Mouse (Mus musculus) spleen, postnatal 4 days (tissue): ENCODE results near the gene Bola1.

ENCODE experiments used
- DNase-seq, 2 experiments: peaks; one replicate each; pipeline ENCODE4 v3.0.0; 2022; ENCODE audit warnings: low spot score in 2 of 2

The Bola1 gene

DNA sequence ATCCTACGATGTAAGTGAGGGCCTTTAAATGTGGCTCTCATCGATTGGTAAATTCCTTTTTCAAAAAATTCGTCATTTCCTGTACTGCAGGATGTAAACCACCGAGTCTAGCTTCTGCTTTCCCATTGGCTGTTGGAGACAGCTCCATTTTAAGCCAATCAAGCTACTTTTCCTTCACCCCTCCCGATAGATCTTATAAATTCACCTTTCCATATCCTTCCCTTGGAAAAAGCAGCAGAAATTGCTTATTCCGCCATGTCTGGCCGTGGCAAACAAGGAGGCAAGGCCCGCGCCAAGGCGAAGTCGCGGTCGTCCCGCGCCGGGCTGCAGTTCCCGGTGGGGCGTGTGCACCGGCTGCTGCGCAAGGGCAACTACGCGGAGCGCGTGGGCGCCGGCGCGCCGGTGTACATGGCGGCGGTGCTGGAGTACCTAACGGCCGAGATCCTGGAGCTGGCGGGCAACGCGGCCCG is at the start of gene Bola1, which contains the start of gene Hist2h2ab:
Bola1 (minus strand) TSS at position 49 of the 470 bp plus-strand sequence.
Hist2h2ab (plus strand) TSS at position 205 of the 470 bp plus-strand sequence.
- peak; percentile 79 to 89 for DNase-seq

DNA sequence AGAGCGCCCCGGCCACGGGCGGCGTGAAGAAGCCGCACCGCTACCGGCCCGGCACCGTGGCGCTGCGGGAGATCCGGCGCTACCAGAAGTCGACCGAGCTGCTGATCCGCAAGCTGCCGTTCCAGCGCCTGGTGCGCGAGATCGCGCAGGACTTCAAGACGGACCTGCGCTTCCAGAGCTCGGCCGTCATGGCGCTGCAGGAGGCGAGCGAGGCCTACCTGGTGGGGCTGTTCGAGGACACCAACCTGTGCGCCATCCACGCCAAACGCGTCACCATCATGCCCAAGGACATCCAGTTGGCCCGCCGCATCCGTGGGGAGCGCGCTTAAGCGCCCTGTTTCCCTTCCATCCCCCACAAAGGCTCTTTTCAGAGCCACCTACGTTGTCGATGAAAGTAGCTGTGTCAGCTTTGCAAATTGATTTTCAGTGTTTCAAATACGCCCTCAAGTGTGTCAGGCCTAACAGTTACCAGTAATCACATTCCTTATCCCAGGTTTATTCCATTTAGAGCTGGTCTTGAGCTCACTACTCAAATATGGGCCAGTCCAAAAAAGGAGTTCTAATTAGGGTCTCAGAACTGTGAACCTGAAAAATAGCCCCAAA is 49.4 kb upstream of the Bola1 start:
- peak; percentile 48 to 81 for DNase-seq

DNA sequence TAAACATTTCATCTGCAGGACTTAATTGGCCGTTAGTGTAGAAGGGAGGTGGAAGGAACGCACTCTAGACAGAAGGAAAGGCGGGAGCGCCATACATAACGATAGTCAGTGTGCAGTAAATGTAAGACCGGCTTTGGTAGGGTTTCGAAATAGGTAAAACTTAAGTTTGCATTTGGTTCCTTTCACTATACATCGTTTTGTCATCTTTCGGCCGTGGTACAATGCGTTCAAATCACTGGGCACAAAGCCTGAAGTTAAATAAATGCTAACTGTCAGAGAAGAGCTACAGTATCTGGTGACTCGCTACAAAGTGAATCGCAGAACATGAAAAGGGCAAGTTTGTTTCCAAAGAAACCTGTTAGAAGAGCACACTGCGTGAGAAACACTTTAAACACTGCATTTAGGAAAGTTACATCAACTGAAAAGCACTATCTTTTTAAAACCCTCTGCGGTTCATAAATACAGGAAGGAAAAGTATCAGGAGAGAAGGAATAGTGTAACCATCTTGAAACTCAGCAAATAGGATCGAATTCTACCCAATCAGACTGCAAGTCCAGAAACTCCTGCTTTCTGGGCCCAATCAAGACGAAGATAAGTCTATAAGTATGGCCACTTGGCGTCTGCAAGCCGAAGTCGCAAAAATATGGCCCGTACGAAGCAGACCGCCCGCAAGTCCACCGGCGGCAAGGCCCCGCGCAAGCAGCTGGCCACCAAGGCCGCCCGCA is 48.7 kb upstream of the Bola1 start, which contains the start of gene Hist2h3b:
Hist2h3b (plus strand) TSS at position 604 of the 725 bp plus-strand sequence.
- peak; percentile 89 to 96 for DNase-seq

DNA sequence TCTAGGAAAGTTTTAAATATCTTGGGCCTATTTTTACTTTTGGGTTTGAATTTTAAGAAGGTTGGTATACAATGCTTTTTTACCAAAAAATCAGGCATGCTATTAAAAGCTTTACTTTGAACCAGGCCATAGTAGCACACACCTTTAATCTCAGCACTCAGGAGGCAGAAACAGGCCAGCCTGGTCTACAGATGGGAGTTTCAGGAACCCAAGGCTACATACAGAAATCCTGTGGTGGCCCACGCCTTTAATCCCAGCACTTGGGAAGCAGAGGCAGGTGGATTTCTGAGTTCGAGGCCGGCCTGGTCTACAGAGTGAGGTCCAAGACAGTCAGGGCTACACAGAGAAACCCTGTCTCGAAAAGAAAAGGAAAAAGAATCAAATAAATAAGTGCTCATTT is 48.0 kb upstream of the Bola1 start:
- DNase-seq = no peak

DNA sequence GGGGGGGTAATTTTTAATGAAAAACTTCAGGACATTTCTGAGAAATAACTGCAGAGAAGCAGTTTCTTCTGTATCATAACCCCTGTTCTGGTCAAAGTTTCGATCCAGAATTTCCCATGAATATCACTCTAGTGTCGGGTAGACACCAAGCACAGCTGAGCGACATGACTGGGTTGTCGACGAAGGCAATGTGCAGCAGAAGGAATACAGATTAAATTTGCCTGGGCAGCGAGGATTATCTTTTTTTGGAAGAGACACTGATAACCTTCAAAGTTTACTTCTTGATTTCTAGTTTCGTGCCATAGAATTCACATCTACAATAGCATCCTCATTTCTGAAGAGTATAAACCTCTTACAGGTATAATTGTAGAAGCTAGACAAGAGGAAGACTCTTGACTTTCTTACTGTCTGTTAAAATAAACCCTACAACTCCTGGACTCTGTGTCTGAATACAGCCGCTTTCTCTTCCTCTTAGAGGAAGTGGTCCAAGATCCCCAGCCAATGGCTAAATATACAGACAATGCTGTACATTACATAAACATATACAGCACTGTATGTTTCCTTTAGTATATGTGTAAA is 46.7 kb upstream of the Bola1 start:
- DNase-seq = no peak

DNA sequence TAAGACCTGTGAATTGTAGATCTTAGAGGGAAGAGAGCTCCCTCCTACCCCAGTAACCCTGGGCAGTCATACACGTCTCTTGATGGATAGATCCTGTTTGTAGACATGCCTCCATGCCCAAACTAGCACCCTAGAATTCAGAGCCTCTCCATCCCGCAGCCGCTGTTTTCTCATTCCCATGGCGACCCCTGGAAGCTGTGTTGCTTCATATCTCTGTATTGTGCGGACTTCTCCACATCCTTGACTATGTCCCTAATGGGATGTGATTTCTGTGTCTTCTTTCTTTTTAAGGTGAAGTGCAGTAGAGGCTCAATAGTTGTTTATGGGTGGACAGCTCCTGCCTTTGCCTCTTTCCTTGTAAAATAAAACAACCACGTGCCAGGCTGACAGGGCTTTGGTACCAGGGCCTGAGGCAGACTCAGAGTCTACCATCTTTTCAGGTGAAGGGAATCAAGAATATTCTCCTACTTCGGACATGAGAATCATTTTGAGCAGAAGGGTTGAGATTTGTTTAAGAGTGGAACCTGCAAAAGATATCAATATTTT is 45.0 kb upstream of the Bola1 start:
- peak in 1 of 2 experiments; percentile 67 for DNase-seq

DNA sequence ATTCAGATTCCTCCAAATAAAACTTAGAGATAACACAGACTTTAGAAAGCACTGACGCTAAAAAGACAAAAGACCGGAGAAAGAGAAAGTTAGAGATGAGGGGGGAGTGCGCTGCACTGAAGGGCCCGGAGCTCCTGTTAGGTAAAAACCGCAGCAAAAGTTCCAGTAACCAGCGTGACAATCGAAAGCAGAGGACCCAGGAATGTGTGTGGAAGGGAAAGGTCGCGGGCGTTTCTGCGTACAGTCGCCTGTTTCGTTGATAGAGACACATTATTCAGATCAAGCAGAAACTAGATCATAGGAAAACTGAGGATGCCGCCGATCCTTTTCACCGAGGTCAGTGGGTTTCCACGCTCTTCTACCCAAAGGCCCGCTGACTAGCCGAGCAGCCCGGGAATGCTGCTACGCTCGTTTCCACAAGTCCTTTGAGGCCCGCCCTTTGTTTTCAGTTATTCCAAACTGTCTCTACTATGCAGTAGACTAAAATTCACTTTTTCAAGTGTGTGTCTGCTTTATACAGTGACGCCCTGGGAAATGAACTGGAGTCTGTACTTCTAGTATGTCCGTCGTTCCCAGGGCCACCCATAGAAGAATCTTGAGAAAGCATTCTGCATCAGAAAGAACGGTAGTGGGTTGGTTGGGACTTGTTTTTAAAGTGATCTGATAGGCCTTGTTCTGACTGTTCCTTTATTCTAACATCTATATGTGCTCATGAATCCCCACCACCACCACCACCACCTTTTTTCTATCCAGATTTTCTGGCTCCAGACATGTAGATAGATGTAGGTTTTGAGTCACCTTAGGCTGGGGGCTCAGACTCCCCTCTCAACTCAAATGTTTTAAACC is 44.3 kb upstream of the Bola1 start:
- DNase-seq = peak; percentile 54 to 81

DNA sequence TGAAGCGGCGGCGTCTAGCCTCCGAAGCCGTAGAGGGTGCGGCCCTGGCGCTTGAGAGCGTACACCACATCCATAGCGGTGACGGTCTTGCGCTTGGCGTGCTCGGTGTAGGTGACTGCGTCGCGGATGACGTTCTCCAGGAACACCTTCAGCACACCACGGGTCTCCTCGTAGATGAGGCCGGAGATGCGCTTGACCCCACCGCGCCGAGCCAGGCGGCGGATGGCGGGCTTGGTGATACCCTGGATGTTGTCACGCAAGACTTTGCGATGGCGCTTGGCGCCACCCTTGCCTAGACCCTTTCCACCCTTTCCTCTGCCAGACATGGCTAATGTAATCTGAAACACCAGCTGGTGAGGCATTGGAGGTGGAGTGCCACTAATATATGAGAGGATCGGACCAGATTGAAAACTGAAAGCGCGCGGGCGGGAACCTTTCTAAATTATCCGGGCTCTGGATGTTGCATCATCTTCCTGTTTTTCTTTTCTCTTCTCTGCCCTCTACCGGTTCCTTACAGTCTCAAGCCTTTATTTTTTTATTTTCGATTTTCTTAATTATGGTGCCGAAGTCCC is 43.6 kb upstream of the Bola1 start, which contains the start of gene Hist2h4:
Hist2h4 (minus strand) TSS at position 333 of the 572 bp plus-strand sequence.
- peak; percentile 96 to 98 for DNase-seq

DNA sequence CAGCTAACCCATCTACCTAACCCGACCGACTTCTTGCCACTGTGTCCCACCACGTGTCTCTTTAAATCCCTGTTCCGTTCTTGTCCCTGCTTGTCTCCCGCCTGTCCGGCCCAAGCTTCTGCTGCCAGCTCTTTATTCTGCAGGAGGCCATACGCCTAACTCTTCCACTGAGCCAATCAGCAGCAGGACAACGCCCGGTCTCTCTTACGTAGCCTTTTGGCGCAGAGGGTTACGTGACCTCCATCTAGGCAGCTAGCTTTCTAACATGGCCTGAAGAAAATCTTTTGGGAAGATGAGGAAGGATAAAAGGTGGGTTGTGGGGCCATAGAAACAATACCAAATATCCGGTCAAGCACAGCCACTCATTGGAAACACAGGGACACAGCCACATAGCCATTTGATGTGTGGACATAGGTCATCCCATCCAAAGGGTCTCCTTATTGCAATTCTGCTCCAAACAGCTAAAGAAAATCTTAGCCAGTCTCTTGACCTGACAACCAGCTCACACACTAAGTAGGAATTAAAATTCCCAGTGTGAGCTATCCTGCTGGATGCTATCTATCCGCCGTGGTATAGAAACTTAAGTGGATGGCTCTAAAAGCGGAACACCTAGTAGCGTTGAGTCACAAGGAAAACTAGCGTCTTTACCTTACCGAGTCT is 42.8 kb upstream of the Bola1 start:
- peak; percentile 81 to 87 for DNase-seq

DNA sequence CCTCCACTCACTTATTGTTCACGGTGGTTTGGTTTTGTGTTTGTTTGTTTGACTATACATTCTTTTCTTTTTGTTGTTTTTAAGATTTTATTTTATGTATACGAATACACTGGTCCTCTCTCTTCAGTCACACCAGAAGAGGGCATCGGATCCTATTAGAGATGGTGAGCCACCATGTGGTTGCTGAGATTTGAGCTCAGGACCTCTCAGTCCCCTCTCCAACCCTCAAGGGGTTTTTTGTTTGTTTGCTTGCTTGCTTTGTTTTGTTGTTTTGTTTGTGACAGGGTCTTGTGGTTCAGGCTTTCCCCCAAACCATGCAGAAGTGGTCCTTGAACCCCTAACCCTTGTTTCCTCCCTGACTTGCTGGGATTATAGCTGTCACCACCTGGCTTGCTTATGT is 42.1 kb upstream of the Bola1 start:
- no peak for DNase-seq

DNA sequence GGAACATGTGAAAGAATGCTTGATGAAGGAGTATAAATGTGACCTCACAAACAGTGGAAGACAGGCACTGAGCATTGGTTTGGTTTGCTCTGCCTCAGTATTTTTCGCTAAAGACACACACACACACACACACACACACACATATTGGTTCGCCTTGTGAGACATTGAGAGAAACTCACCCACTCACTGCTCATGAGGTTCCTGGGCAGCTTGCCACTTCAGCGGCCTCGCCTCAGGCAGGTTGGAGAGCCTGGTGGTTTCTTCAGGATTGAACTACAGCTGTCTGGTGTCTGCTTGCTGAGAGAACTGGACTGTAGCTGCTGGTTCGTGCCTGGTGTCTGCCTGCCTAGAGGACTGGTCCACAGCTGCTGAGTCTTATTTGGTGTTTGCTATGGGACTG is 40.7 kb upstream of the Bola1 start:
- no peak for DNase-seq

DNA sequence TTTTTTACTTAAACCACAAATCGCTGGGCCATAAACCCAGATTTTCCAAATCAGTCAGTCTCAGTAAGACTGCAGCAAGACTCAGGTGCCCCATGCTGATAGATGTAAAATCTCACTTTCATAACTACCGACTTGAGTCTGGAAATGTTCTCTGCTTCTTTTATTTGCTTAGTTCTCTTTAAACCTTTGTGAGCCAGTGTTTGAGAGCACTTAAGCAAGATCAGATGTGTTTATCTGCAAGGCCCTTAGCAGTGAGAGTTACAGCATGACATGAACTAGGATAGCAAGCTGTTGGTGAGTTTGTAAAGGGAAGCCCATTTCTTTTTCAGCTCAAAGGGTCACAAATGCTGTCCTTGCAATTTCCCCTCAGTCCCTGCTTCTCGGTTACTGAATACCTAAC is 37.7 kb upstream of the Bola1 start:
- DNase-seq = no peak

DNA sequence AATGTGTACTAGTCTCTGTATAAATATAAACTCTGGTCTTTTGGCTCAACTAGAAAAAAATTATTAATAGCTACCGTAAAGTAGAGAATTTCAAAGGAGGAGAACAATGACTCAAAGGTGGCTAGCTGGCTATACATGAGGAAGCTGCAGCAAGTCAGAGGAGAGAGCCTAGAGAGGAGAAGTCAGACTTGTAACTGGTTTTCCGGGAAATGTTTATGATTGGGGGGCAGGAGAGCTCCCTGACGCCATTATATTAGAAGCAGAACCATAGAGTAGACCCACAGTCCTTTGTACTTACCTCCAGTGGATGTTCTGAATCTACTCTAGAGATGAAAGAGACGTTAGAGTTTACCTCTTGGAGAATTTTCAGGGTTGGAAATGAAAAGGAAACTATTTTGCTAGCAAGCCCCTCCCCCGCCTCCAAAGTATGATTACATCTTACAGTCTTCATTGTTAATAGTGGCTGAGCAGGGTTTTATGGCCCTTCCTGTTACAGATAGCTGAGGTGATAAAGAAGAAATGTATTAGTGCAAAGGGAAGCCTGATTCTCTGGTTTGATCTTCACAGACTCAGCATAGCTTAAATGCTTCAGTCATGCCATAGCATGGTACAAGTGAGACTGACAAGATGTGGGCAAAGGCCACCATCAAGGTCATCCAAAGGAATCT is 36.6 kb upstream of the Bola1 start:
- DNase-seq = no peak

DNA sequence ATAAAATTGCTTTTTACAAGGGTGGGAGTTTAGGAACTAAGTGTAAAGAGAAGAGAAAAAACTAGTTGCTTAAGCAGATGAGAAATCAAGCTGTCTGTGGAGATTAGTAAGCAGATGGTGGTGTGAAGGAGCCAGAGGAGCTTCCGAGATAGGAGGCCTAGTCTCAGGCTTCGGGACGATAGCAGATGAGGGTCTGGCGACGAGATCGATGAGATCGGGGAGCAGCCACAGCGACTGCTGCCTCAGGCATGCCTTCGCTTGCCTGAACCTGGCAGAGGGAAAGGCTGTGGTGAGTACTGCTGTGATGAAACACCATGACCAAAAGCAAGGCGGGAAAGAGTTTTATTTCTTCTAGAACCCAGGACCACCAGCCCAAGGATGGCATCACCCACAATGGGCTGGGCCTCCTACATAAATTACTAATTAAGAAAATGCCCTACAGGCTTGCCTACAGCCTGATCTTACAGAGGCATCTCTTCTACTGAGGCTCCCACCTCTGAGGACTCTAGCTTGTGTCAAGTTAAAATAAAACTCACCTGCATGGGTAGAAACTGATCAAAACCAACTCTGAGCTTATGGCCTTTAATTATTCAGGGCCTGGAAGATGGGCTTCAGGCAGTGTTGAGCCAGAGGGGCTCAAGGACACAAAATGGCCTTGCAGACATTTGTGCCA is 35.3 kb upstream of the Bola1 start:
- DNase-seq = peak in 1 of 2 experiments; percentile 64

DNA sequence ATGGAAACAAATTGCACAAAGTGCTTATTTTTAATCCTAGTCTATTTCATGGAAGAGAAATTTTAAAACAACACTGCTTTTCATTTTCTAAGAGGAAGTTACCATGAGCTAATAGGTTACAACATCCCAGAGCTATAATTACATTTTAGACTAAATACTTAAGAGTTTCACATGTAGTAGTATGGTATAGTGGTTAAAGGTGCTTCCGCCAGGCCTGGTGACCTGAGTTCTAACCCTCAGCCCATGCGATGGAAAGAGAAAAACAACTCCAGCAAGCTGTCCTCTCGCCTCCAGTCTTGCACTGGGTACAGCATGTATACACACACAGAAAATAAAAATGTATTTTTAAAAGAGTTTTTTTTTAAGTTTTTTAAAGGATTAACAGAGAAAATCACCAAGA is 32.3 kb upstream of the Bola1 start:
- no peak for DNase-seq

DNA sequence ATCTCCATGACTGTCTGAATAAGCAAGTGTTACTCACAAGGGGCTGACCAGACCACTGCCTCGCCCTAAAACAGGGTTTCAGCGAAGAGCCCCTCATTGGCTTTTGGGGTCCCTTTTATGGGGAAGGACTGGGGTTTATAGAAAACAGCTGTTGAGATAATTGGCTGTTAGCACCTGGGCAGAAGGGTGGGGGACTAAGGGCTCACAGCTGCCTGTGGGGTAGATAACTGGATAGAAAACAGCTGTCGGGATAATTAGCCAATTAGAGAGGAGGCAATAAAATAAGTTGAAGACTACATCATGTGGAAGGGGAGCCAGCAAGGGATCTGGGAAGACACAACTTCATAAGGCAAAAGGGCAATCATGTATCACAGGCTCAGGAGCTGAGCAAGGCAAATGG is 31.4 kb upstream of the Bola1 start:
- DNase-seq = no peak

DNA sequence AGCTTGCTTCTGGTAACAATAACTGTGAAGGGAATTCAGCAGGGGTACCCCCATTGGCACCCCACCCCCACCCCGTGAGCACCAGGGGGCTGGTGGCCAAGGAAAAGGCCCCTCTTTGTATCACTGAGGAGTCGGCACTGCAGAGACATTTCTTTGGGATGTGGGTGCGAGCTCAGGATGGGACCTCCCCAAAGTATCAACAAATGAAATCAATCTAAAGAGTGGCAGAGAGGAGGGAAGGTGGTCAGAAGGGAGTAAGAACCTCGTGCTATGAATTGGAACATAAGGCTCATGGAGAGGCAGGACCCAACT is 29.5 kb upstream of the Bola1 start:
- DNase-seq = peak in 1 of 2 experiments; percentile 68

DNA sequence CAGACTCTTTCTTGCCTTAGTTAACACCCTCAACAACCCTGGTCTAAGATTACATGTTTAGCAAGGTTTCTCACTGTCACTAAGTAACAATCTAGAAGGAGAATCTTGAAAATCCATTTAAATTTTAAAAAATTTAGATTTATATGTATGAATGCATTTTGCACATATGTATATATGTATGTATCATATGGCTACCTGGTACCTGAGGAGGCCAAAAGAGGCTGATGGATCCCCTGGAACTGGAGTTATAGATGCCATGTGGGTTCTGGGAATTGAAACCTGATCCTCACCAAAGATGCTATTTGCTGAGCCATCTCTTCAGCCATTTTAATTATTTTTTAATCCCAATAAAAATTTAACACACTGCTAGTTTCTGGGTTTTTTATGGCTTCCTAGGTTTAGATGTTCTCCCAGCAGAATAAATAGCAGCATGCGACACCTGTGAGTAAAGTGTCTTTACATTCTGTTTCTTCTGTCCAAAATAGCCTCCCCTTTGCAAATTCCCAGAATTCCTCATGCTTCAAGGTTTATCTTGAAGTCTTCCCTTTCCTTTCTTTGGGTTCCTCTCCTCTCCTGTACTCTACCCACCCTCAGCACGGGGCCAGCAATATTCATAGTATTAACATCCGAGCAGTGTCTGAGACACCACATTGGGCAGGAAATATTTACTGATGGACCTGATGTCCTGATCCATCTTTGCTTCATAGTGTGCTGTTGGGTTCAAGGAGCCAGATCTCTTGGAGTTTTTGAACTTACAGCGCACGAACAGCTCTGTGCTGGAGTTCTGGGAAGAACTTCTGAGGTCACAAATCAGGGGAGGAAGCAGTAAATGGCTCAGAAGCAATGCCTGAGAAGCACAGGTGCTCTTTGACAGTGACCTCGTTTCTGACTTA is 28.9 kb upstream of the Bola1 start:
- no peak for DNase-seq
